Comparison of ENCODE assay signal across 21 mouse cellular contexts in genomic region chr8:48901668-48902406, GRCm38 (mm10). TPM values are rescaled to one million over a fixed set of nuclear protein-coding genes. Genes with fewer than 3 reads are reported as not detected.
DNase-seq lines count a peak whose midpoint lies in the region; ATAC-seq lines count a peak whose summit lies in the region.
"Had no signal": no experiment of that assay in that cellular context is flagged by ENCODE, and none has a peak within 500 bp of the region (broad histone marks: within the 10 kb centered on the region; RNA-seq: fewer than 3 reads in every experiment).

No protein-coding gene starts in this region.

- DNase-seq in liver, result no peak
- no peak for DNase-seq in ovary, postnatal 36 days (ENCODE audit: low spot score)
- DNase-seq in cerebellum, adult 8-10 months, result no peak
- DNase-seq: adrenal gland, postnatal 10 days; B cell, adult 2 months; cerebellum, adult 11 months; cerebellum, adult 9-10 months; cerebellum, postnatal 25 days; gastrocnemius, postnatal 10 days; heart, adult 18-20 months; heart, postnatal 10 days had no signal

- peak; percentile 43; the same call in 1 of the 2 replicates for ATAC-seq in liver, embryonic 16.5 days (ENCODE audit: low read depth)
- peak; percentile 97 for ATAC-seq in intestine, embryonic 16.5 days
- peak; percentile 88 for ATAC-seq in stomach, embryonic 15.5 days (ENCODE audit: insufficient read depth, low FRiP score, low read depth)
- no peak for ATAC-seq in activated CD4-positive, CD25-positive, alpha-beta regulatory T cell, adult 4 months
- ATAC-seq: CD4-positive, CD25-positive, alpha-beta regulatory T cell, adult 4 months; forebrain, embryonic 15.5 days had no signal

- no peak overlapping the region for H3K4me2 ChIP-seq in liver, embryonic 16.5 days (ENCODE audit: low read depth, low read length)
- H3K4me2 ChIP-seq in intestine, embryonic 16.5 days (ENCODE audit: low read depth, low read length), result no peak overlapping the region
- H3K4me2 ChIP-seq in stomach, embryonic 15.5 days, result no peak overlapping the region
- H3K4me2 ChIP-seq: embryonic facial prominence, embryonic 12.5 days; forebrain, embryonic 15.5 days; hindbrain, embryonic 13.5 days had no signal

- no peak overlapping the region for H3K9ac ChIP-seq in liver, embryonic 16.5 days (ENCODE audit: low read depth, low read length)
- H3K9ac ChIP-seq in intestine, embryonic 16.5 days (ENCODE audit: low read depth, low read length), result no peak overlapping the region
- no peak overlapping the region for H3K9ac ChIP-seq in stomach, embryonic 15.5 days
- H3K9ac ChIP-seq: embryonic facial prominence, embryonic 12.5 days; forebrain, embryonic 15.5 days; hindbrain, embryonic 13.5 days had no signal

- H3K4me3 ChIP-seq in liver, embryonic 16.5 days (ENCODE audit: low read depth, low read length), result no peak overlapping the region
- no peak overlapping the region for H3K4me3 ChIP-seq in intestine, embryonic 16.5 days (ENCODE audit: low read length)
- H3K4me3 ChIP-seq in stomach, embryonic 15.5 days (replicated peaks), result no peak overlapping the region
- H3K4me3 ChIP-seq: embryonic facial prominence, embryonic 12.5 days; forebrain, embryonic 15.5 days; heart, embryonic 10.5 days; hindbrain, embryonic 13.5 days had no signal

- H3K4me1 ChIP-seq in liver, embryonic 16.5 days (ENCODE audit: control insufficient read depth, low read depth, low read length), result no peaks in the 10 kb centered on the region
- H3K4me1 ChIP-seq in intestine, embryonic 16.5 days (ENCODE audit: control insufficient read depth, insufficient read depth, low read length), result peaks cover 7% of the 10 kb centered on the region; the same call in 1 of the 2 replicates
- no peaks in the 10 kb centered on the region for H3K4me1 ChIP-seq in stomach, embryonic 15.5 days
- H3K4me1 ChIP-seq: embryonic facial prominence, embryonic 12.5 days; forebrain, embryonic 15.5 days; heart, embryonic 10.5 days; hindbrain, embryonic 13.5 days had no signal

- no peaks in the 10 kb centered on the region for H3K9me3 ChIP-seq in liver, embryonic 16.5 days (replicated peaks; ENCODE audit: control insufficient read depth, low read length)
- H3K9me3 ChIP-seq in intestine, embryonic 16.5 days (ENCODE audit: control insufficient read depth, low read length), result no peaks in the 10 kb centered on the region
- H3K9me3 ChIP-seq in stomach, embryonic 15.5 days, result no peaks in the 10 kb centered on the region
- H3K9me3 ChIP-seq: embryonic facial prominence, embryonic 12.5 days; forebrain, embryonic 15.5 days; heart, embryonic 10.5 days; hindbrain, embryonic 13.5 days had no signal

- no peaks in the 10 kb centered on the region for H3K36me3 ChIP-seq in liver, embryonic 16.5 days (ENCODE audit: control insufficient read depth, insufficient read depth)
- no peaks in the 10 kb centered on the region for H3K36me3 ChIP-seq in intestine, embryonic 16.5 days (ENCODE audit: control insufficient read depth, insufficient read depth, low read length)
- no peaks in the 10 kb centered on the region for H3K36me3 ChIP-seq in stomach, embryonic 15.5 days
- H3K36me3 ChIP-seq: embryonic facial prominence, embryonic 12.5 days; forebrain, embryonic 15.5 days; G1E; heart, embryonic 10.5 days; hindbrain, embryonic 13.5 days had no signal

- WGBS in liver, embryonic 16.5 days (ENCODE audit: insufficient replicate concordance), result 65% methylated on average over 6 of the region's 6 CpGs
- 67% methylated on average over 6 of the region's 6 CpGs for WGBS in intestine, embryonic 16.5 days
- 72% methylated on average over 6 of the region's 6 CpGs for WGBS in stomach, embryonic 15.5 days

- H3K27me3 ChIP-seq in liver, embryonic 16.5 days (ENCODE audit: control insufficient read depth, insufficient read depth, low read depth, low read length), result no peaks in the 10 kb centered on the region
- no peaks in the 10 kb centered on the region for H3K27me3 ChIP-seq in intestine, embryonic 16.5 days (replicated peaks; ENCODE audit: control insufficient read depth, insufficient read depth, low read length)
- H3K27me3 ChIP-seq in stomach, embryonic 15.5 days (replicated peaks), result no peaks in the 10 kb centered on the region
- H3K27me3 ChIP-seq: embryonic facial prominence, embryonic 12.5 days; forebrain, embryonic 15.5 days; hindbrain, embryonic 13.5 days had no signal

- H3K27ac ChIP-seq in liver, embryonic 16.5 days (ENCODE audit: low read length), result no peak overlapping the region
- H3K27ac ChIP-seq in intestine, embryonic 16.5 days (ENCODE audit: low read length), result peak overlapping the region; percentile 65
- H3K27ac ChIP-seq in stomach, embryonic 15.5 days, result no peak overlapping the region
- H3K27ac ChIP-seq: embryonic facial prominence, embryonic 12.5 days; forebrain, embryonic 15.5 days; heart, embryonic 10.5 days; hindbrain, embryonic 13.5 days had no signal

RNA-seq across cellular contexts. Expression of gene Tenm3, which starts 58.1 kb away (rescaled TPM):
- polyA plus RNA-seq in liver, embryonic 16.5 days (2015; fragmentation: Nextera tagmentation; extraction: Ambion mirVana), result 4.3 and 6.0 TPM in 2 replicates
- polyA plus RNA-seq in intestine, embryonic 16.5 days (2015; fragmentation: Nextera tagmentation; extraction: Ambion mirVana), result 10.5 and 11.3 TPM in 2 replicates
- polyA plus RNA-seq in stomach, embryonic 15.5 days (2015; fragmentation: Nextera tagmentation; extraction: Ambion mirVana), result 14.6 and 16.0 TPM in 2 replicates
- polyA plus RNA-seq in activated CD4-positive, CD25-positive, alpha-beta regulatory T cell, adult 4 months (2017; shearing (Covaris generic)), result not detected
